Mouse (Mus musculus) heart, embryonic 13.5 days (tissue): Measurements from ENCODE around the gene Zkscan17. TPM values are rescaled to one million over a fixed set of nuclear protein-coding genes. Genes with fewer than 3 reads are reported as not detected.
A peak's percentile ranks its signal among the peaks of the same experiment; 100 is the strongest.

ENCODE experiments used
- ATAC-seq: fragments of 200-750 bp; cut with Nextera tagmentation; 2 replicates; pipeline ENCODE4 v1.8.0; 2017; ENCODE audit warnings: moderate TSS enrichment; ENCODE audit not compliant: insufficient number of reproducible peaks, low FRiP score, low TSS enrichment; ENCODE audit errors: extremely low read depth
- H3K27ac ChIP-seq: fragments of 300-500 bp; sonication (generic); replicated peaks from 2 replicates; pipeline ENCODE4 v1.5.1; 2015; ENCODE audit warnings: moderate library complexity, mild to moderate bottlenecking, inconsistent platforms
- H3K27me3 ChIP-seq: fragments of 300-500 bp; sonication (generic); replicated peaks from 2 replicates; pipeline ENCODE4 v1.6.1; 2015; ENCODE audit warnings: mild to moderate bottlenecking, inconsistent platforms
- H3K36me3 ChIP-seq: fragments of 300-500 bp; sonication (generic); 2 replicates; pipeline ENCODE4 v1.6.1; 2015; ENCODE audit warnings: mild to moderate bottlenecking, inconsistent platforms
- H3K4me1 ChIP-seq: fragments of 300-500 bp; sonication (generic); 2 replicates; pipeline ENCODE4 v1.6.1; 2015; ENCODE audit warnings: inconsistent platforms
- H3K4me2 ChIP-seq: fragments of 300-500 bp; sonication (generic); 2 replicates; pipeline ENCODE4 v1.6.1; 2015; ENCODE audit warnings: inconsistent platforms, mild to moderate bottlenecking, moderate library complexity
- H3K4me3 ChIP-seq: fragments of 300-500 bp; sonication (generic); 2 replicates; pipeline ENCODE4 v1.5.1; 2015; ENCODE audit warnings: moderate library complexity, mild to moderate bottlenecking, inconsistent platforms
- H3K9ac ChIP-seq: fragments of 300-500 bp; sonication (generic); 2 replicates; pipeline ENCODE4 v1.6.1; 2015; ENCODE audit warnings: inconsistent platforms, mild to moderate bottlenecking, moderate library complexity
- H3K9me3 ChIP-seq: fragments of 300-500 bp; sonication (generic); 2 replicates; pipeline ENCODE4 v1.6.1; 2016; ENCODE audit warnings: inconsistent platforms
- WGBS: fragments of 180-500 bp; shearing (Covaris S2); methylation state at CpG from one replicate; pipeline ENCODE4 v1.1.7; 2015; ENCODE audit warnings: mixed read lengths; 5-methylcytosine and 5-hydroxymethylcytosine counted together
- polyA plus RNA-seq: library from polyadenylated mRNA; unstranded; fragments of >200 nt; fragmentation: Nextera tagmentation; extraction: Ambion mirVana; gene quantifications from 2 replicates; pipeline ENCODE4 v1.2.1, GENCODE M21; 2015

The Zkscan17 gene
- polyA plus RNA-seq, 1 experiment from 2014 or later = 14.7 TPM

DNA sequence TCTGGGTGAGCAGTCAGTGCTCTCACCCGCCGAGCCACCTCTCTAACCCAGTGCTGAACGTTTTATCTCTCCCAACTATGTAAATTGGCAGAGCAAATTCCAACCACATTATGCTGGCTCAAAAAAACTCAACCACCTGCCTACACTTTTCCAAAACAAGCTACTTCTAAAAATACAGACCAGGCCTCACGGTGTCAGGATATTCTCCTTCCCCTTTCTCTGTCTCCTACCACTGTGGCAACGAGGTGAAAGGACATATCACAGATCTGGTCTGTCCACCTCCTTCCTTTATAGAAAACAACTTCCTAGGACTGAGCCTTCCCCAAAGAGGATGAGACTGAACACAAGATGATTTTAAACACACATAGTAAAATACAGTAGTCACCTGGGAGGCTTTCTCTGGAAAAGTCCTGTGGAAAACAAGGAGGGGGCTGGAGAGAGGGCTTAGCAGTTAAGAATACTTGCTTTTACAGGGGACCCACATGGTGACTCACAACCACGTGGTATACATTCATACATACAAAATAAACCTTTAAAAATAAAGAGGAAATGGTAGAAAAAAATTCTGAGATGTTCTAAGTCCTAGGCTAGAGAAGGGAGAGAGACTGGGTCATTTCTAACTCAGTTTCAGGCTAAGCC lies 29.8 kb downstream of the Zkscan17 start:
- Histone ChIP-seq H3K4me1 (0 out of 2 replicates have a peak, but pooled peaks cover 5% of the 10 kb centered on the region), H3K9me3 (no peaks in the 10 kb centered on the region), H3K4me3 (no peak overlapping the region), H3K27me3 (no peaks in the 10 kb centered on the region), H3K27ac (no peak overlapping the region), H3K36me3 (peaks cover 100% of the 10 kb centered on the region), H3K9ac (no peak overlapping the region), H3K4me2 (no peak overlapping the region)
- 61% methylated on average over 6 of the region's 6 CpGs for WGBS
- ATAC-seq = no peak

GRCm38 (mm10) chr11:59486222-59486621 lies 40.3 kb downstream of the Zkscan17 start:
- Histone ChIP-seq H3K27ac (no peak overlapping the region), H3K4me3 (no peak overlapping the region), H3K9ac (0 out of 2 replicates have a peak overlapping the region, but pooled peaks have one; percentile 28), H3K36me3 (peaks cover 64% of the 10 kb centered on the region), H3K27me3 (no peaks in the 10 kb centered on the region), H3K4me2 (no peak overlapping the region), H3K4me1 (0 out of 2 replicates have a peak, but pooled peaks cover 4% of the 10 kb centered on the region), H3K9me3 (no peaks in the 10 kb centered on the region)
- ATAC-seq = no peak
- WGBS = 59% methylated on average over 8 of the region's 8 CpGs

- ATAC-seq = no peak
- Histone ChIP-seq H3K36me3 (peaks cover 58% of the 10 kb centered on the region), H3K4me2 (no peak overlapping the region), H3K4me3 (no peak overlapping the region), H3K27ac (no peak overlapping the region), H3K9ac (no peak overlapping the region), H3K9me3 (no peaks in the 10 kb centered on the region), H3K4me1 (0 out of 2 replicates have a peak, but pooled peaks cover 4% of the 10 kb centered on the region), H3K27me3 (no peaks in the 10 kb centered on the region)
- 35% methylated on average over 2 of the region's 2 CpGs for WGBS
Observed at GRCm38 (mm10) chr11:59485641-59486040, 40.9 kb downstream of the Zkscan17 start.

DNA sequence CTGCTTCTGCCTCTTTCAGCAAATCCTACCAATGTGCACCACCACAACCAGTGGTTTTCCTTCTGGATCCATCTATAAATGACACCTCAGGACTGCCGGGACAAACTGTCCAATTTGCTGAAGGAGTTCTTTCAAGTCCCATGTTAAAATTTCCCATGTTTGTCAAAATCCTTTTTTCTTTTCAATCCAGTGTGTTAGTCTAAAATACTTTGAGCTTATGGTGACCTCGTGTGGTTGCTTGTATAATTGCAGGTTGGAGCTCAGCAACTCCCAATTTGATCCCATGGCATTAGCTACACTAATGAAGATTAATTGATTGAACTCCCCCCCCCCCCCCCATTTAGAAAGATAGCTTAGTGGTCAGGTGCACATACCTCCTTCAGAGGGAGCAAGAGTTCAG lies 43.3 kb downstream of the Zkscan17 start:
- WGBS = 9% methylated on average over 2 of the region's 2 CpGs
- H3K4me1 ChIP-seq = 0 out of 2 replicates have a peak, but pooled peaks cover 4% of the 10 kb centered on the region
- ATAC-seq = no peak
- H3K9me3 ChIP-seq = no peaks in the 10 kb centered on the region
- H3K9ac ChIP-seq = no peak overlapping the region
- H3K4me3 ChIP-seq = no peak overlapping the region
- no peak overlapping the region for H3K27ac ChIP-seq
- peaks cover 35% of the 10 kb centered on the region for H3K36me3 ChIP-seq
- no peaks in the 10 kb centered on the region for H3K27me3 ChIP-seq
- H3K4me2 ChIP-seq = no peak overlapping the region

GRCm38 (mm10) chr11:59477240-59477639 lies 49.3 kb downstream of the Zkscan17 start:
- no peaks in the 10 kb centered on the region for H3K36me3 ChIP-seq
- H3K4me3 ChIP-seq = no peak overlapping the region
- peaks cover 21% of the 10 kb centered on the region for H3K4me1 ChIP-seq
- no peak overlapping the region for H3K9ac ChIP-seq
- 66% methylated on average over 6 of the region's 6 CpGs for WGBS
- no peaks in the 10 kb centered on the region for H3K27me3 ChIP-seq
- no peak overlapping the region for H3K4me2 ChIP-seq
- no peaks in the 10 kb centered on the region for H3K9me3 ChIP-seq
- H3K27ac ChIP-seq = no peak overlapping the region
- no peak for ATAC-seq

DNA sequence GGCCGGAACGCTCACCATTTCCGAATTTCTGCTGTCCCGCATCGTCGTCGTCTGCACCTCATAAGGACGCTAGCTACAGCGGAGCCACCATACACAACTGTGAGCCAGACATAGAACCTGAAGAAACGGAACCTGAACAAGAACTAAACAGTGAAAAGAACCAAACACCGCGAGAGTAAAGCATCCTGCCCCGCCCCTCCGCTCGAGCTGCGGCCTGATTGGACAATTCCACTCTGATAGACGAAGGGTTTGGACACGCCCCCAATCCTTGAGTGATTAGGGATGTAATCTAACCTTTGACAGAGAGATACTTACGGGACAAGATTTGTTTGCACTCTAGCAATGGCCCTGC lies 54.2 kb downstream of the Zkscan17 start, which contains the start of gene Zfp867:
TSS of gene Zfp867 (minus strand) at position 149 of the 352 bp plus-strand sequence.
- Histone ChIP-seq H3K4me3 (peak within 1 kb of the TSS; percentile 89), H3K9me3 (no peaks in the 10 kb centered on the region), H3K36me3 (no peaks in the 10 kb centered on the region), H3K9ac (peak within 1 kb of the TSS; percentile 96), H3K27ac (peak within 1 kb of the TSS; percentile 82), H3K4me1 (peaks cover 30% of the 10 kb centered on the region), H3K4me2 (peak within 1 kb of the TSS; percentile 86), H3K27me3 (no peaks in the 10 kb centered on the region)
- ATAC-seq = peak; percentile 42
- 1% methylated on average over 19 of the region's 19 CpGs for WGBS

DNA sequence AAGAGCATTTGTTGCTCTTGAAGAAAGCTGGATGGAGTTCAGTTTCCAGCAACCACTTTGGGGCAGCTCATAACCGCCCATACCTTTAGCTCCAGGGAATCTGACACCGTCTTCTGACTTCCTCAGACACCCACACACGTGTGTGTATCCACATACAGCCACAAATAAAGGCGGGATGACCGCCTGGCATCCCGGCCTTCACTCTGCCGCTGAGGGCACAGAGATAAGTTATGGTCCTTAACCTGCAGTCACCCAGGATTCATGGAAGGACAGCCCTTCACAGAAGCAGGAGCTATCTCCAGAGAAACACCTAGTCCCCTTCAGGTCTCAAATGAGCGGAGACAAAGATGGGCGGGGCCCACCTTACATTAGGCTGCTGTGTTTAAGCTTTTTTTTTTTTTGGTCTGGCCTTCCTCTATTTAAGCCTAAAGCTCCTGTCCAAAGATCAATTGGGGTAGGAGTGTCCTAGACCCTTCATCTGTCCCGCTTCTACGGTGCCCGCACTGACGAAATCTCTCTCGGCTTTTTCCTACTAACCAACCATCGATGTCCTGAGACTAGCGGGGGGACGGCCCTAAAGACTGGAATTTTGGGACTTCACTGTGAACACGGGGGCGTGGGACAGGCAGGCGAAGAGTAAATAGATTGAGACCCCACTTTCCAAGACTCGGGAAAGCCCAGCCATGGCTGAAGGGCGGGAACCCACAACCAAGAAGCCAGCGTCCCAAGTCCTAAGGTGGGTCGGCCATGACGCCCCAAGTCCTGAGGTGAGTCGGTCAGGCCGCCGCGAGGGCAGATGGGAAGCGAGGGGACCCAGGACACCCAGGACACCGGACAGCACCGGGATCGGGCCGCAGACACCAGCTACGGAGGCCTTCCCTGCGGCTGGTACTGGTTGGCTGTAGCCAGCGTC lies 54.9 kb downstream of the Zkscan17 start:
- peak overlapping the region; percentile 89 for H3K4me3 ChIP-seq
- WGBS = 6% methylated on average over 37 of the region's 37 CpGs
- H3K36me3 ChIP-seq = peaks cover 6% of the 10 kb centered on the region
- peak overlapping the region; percentile 96 for H3K9ac ChIP-seq
- no peaks in the 10 kb centered on the region for H3K27me3 ChIP-seq
- H3K4me2 ChIP-seq = peak overlapping the region; percentile 86
- peaks cover 30% of the 10 kb centered on the region for H3K4me1 ChIP-seq
- H3K9me3 ChIP-seq = no peaks in the 10 kb centered on the region
- peak overlapping the region; percentile 82 for H3K27ac ChIP-seq
- ATAC-seq = no peak

DNA sequence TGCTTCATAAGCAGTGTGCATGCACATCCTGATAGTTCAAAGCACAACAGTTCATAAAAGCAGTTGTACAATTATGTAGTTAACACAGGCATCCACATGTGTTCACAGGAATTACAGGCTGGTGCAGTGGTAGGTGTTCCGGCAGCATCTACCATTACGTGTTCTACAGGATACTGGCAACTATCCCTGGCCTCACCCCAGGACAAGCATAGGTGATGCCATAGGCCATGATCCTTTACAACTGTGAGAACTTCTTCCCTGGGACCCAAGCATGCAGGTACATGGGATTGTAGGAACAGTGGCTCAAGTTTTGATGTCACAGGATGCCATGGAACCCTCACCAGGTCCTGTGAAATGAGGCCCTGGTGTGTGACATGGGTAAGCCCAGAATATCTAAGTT lies 66.1 kb downstream of the Zkscan17 start:
- H3K4me1 ChIP-seq = peaks cover 19% of the 10 kb centered on the region
- peaks cover 90% of the 10 kb centered on the region for H3K36me3 ChIP-seq
- H3K27ac ChIP-seq = no peak overlapping the region
- no peak overlapping the region for H3K9ac ChIP-seq
- no peak for ATAC-seq
- H3K4me2 ChIP-seq = no peak overlapping the region
- 92% methylated on average over 2 of the region's 2 CpGs for WGBS
- no peak overlapping the region for H3K4me3 ChIP-seq
- H3K9me3 ChIP-seq = peaks cover 33% of the 10 kb centered on the region
- no peaks in the 10 kb centered on the region for H3K27me3 ChIP-seq

GRCm38 (mm10) chr11:59458973-59459372 lies 67.6 kb downstream of the Zkscan17 start:
- H3K36me3 ChIP-seq = peaks cover 91% of the 10 kb centered on the region
- H3K4me1 ChIP-seq = peaks cover 19% of the 10 kb centered on the region
- 6% methylated on average over 5 of the region's 5 CpGs for WGBS
- H3K27me3 ChIP-seq = no peaks in the 10 kb centered on the region
- H3K9me3 ChIP-seq = peaks cover 20% of the 10 kb centered on the region
- no peak overlapping the region for H3K4me3 ChIP-seq
- peak overlapping the region; percentile 86 for H3K27ac ChIP-seq
- peak overlapping the region; percentile 28; the same call in 1 of the 2 replicates for H3K4me2 ChIP-seq
- peak overlapping the region; percentile 59; the same call in 1 of the 2 replicates for H3K9ac ChIP-seq
- peak; percentile 66; the same call in 1 of the 2 replicates for ATAC-seq

- ATAC-seq = no peak
- H3K36me3 ChIP-seq = peaks cover 91% of the 10 kb centered on the region
Observed at GRCm38 (mm10) chr11:59456891-59457290, 69.7 kb downstream of the Zkscan17 start.

GRCm38 (mm10) chr11:59456346-59456745 lies 70.2 kb downstream of the Zkscan17 start:
- 82% methylated on average over 2 of the region's 2 CpGs for WGBS
- H3K4me1 ChIP-seq = peaks cover 22% of the 10 kb centered on the region
- no peak for ATAC-seq
- H3K9ac ChIP-seq = no peak overlapping the region
- peaks cover 91% of the 10 kb centered on the region for H3K36me3 ChIP-seq
- H3K4me2 ChIP-seq = no peak overlapping the region
- no peaks in the 10 kb centered on the region for H3K9me3 ChIP-seq
- no peaks in the 10 kb centered on the region for H3K27me3 ChIP-seq
- H3K27ac ChIP-seq = no peak overlapping the region
- no peak overlapping the region for H3K4me3 ChIP-seq

More at GRCm38 (mm10) chr11:59456891-59457290, 69.7 kb downstream of the Zkscan17 start:
- H3K27ac ChIP-seq = no peak overlapping the region
- H3K27me3 ChIP-seq = no peaks in the 10 kb centered on the region
- H3K9ac ChIP-seq = no peak overlapping the region
- WGBS = 79% methylated on average over 2 of the region's 2 CpGs
- H3K4me2 ChIP-seq = no peak overlapping the region
- H3K4me3 ChIP-seq = no peak overlapping the region
- no peaks in the 10 kb centered on the region for H3K9me3 ChIP-seq
- H3K4me1 ChIP-seq = peaks cover 19% of the 10 kb centered on the region
